Mouse (Mus musculus) heart, postnatal 0 days (tissue): ENCODE results near the gene Gm38394.

Experiments
- CTCF ChIP-seq: IDR thresholded peaks from 2 replicates; pipeline ENCODE4 v1.5.1; 2016; ENCODE audit warnings: antibody characterized with exemption, control low read depth, low read depth
- EP300 ChIP-seq: IDR thresholded peaks from 2 replicates; pipeline ENCODE4 v1.6.1; 2016; ENCODE audit warnings: antibody characterized with exemption, low read depth

GRCm38 (mm10) chr1:133660466-133661202, 484 bp downstream of the Gm38394 start, which contains the start of gene Zbed6:
- no peak for TF ChIP-seq CTCF
- 0 out of 2 replicates have a peak, but pooled peaks have one; percentile 4 for TF ChIP-seq EP300
